Mouse (Mus musculus) heart, embryonic 11.5 days (tissue): Measurements from ENCODE around the gene Litaf. TPM values are rescaled to one million over a fixed set of nuclear protein-coding genes. Genes with fewer than 3 reads are reported as not detected.
"Not testable (repeated sequence)": the region's sequence is repeated elsewhere in the genome, so short reads cannot be mapped to it uniquely, and the experiment has no call there.

Source experiments
- ATAC-seq: fragments of 200-750 bp; cut with Nextera tagmentation; replicated peaks from 2 replicates; pipeline ENCODE4 v1.8.0; 2017; ENCODE audit warnings: moderate library complexity; ENCODE audit not compliant: insufficient number of reproducible peaks, low FRiP score, low TSS enrichment
- H3K27ac ChIP-seq: fragments of 300-500 bp; sonication (generic); 2 replicates; pipeline ENCODE4 v1.5.1; 2014; ENCODE audit warnings: mild to moderate bottlenecking, low read depth, low read length
- H3K27me3 ChIP-seq: fragments of 300-500 bp; sonication (generic); 2 replicates; pipeline ENCODE4 v1.6.1; 2014; ENCODE audit warnings: mild to moderate bottlenecking, low read length, mixed read lengths; ENCODE audit not compliant: control insufficient read depth, insufficient read depth
- H3K36me3 ChIP-seq: fragments of 300-500 bp; sonication (generic); 2 replicates; pipeline ENCODE4 v1.6.1; 2014; ENCODE audit warnings: mild to moderate bottlenecking, low read length, moderate library complexity, mixed read lengths; ENCODE audit not compliant: control insufficient read depth, insufficient read depth
- H3K4me1 ChIP-seq: fragments of 300-500 bp; sonication (generic); 2 replicates; pipeline ENCODE4 v1.6.1; 2014; ENCODE audit warnings: low read length; ENCODE audit not compliant: control insufficient read depth, insufficient read depth
- H3K4me2 ChIP-seq: fragments of 300-500 bp; sonication (generic); 2 replicates; pipeline ENCODE4 v1.6.1; 2014; ENCODE audit warnings: mild to moderate bottlenecking, moderate library complexity
- H3K4me3 ChIP-seq: fragments of 300-500 bp; sonication (generic); 2 replicates; pipeline ENCODE4 v1.5.1; 2014; ENCODE audit warnings: low read depth, low read length
- H3K9ac ChIP-seq: fragments of 300-500 bp; sonication (generic); 2 replicates; pipeline ENCODE4 v1.6.1; 2014; ENCODE audit warnings: mild to moderate bottlenecking, low read depth, low read length, moderate library complexity
- H3K9me3 ChIP-seq: fragments of 300-500 bp; sonication (generic); replicated peaks from 2 replicates; pipeline ENCODE4 v1.6.1; 2016; ENCODE audit warnings: low read length; ENCODE audit not compliant: control insufficient read depth
- WGBS: fragments of 180-500 bp; shearing (Covaris S2); extraction: QIAGEN DNeasy Blood & Tissue Kit; methylation state at CpG from one replicate; pipeline ENCODE4 v1.1.7; 2014; ENCODE audit not compliant: insufficient replicate concordance; 5-methylcytosine and 5-hydroxymethylcytosine counted together
- polyA plus RNA-seq: library from polyadenylated mRNA; unstranded; fragments of >200 nt; fragmentation: Nextera tagmentation; extraction: Ambion mirVana; gene quantifications from 2 replicates; pipeline ENCODE4 v1.2.1, GENCODE M21; 2014

Litaf gene
- polyA plus RNA-seq, 1 experiment from 2014 or later: 63.8 TPM

DNA sequence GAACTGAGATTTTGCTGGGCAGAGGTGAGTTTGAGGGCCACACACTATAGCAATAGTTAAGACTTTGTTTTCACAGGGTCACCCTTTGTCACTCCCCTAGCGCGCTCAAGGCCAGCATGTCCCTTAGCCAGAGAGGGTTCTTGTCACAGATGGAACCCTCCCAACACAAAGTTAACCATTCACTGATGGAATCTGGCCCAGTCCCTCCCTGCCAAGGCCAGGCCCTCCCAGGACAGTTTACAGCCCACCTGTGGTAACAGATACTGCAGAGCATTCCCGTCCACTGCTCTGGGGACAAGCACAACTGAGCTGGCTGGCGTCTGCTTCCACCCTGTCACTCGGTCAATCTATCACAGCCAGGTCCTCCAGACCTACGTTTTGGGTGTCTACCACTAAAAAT is 93.7 kb downstream of the Litaf start:
- no peak overlapping the region for H3K27ac ChIP-seq
- 72% methylated on average over 6 of the region's 6 CpGs for WGBS
- H3K4me2 ChIP-seq: no peak overlapping the region
- no peaks in the 10 kb centered on the region for H3K36me3 ChIP-seq
- no peak overlapping the region for H3K4me3 ChIP-seq
- H3K4me1 ChIP-seq: peaks cover 18% of the 10 kb centered on the region
- no peaks in the 10 kb centered on the region for H3K9me3 ChIP-seq
- ATAC-seq: no peak
- no peaks in the 10 kb centered on the region for H3K27me3 ChIP-seq
- H3K9ac ChIP-seq: no peak overlapping the region

DNA sequence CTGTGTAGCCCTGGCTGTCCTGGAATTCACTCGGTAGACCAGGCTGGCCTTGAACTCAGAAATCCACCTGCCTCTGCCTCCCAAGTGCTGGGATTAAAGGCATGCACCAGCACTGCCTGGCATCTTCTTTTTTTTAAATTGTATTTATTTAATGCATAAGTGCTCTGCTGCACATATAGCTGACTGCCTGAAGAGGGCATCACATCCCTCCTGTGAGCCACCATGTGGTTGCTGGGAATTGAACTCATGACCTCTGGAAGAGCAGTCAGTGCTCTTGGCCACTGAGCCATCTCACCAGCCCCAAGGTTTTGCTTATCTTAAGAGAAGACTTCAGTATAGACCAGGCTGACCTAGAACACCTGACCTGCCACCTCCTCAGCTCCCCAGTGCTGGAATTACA is 96.0 kb downstream of the Litaf start:
- WGBS: 90% methylated on average over 1 of the region's 1 CpGs
- H3K27me3 ChIP-seq, H3K36me3 ChIP-seq, H3K9ac ChIP-seq, H3K4me1 ChIP-seq, H3K9me3 ChIP-seq, ATAC-seq, H3K4me2 ChIP-seq, H3K4me3 ChIP-seq, H3K27ac ChIP-seq: not testable (repeated sequence)

DNA sequence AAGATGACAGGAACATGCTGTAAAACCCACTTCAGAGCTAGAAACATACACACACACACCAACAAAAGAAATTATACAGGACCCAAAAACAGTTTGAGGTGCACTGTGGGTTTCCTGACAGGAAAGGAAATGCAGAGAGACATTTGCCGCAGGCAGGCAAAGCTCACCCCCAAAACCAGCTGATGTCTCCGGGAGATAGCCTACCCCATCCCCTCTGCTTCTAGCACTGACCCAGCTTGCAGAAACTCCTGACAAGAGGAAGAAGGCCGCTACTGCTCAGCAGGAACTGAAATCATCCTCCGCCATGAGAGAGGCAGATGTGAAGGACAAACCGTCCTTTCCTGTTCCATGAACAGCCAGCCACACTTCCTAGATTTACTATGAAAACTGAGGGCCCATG is 96.6 kb downstream of the Litaf start:
- no peaks in the 10 kb centered on the region for H3K9me3 ChIP-seq
- 60% methylated on average over 5 of the region's 5 CpGs for WGBS
- no peak overlapping the region for H3K27ac ChIP-seq
- ATAC-seq: no peak
- H3K4me1 ChIP-seq: peaks cover 5% of the 10 kb centered on the region; the same call in 1 of the 2 replicates
- no peak overlapping the region for H3K4me3 ChIP-seq
- no peaks in the 10 kb centered on the region for H3K27me3 ChIP-seq
- no peak overlapping the region for H3K9ac ChIP-seq
- no peaks in the 10 kb centered on the region for H3K36me3 ChIP-seq
- no peak overlapping the region for H3K4me2 ChIP-seq

DNA sequence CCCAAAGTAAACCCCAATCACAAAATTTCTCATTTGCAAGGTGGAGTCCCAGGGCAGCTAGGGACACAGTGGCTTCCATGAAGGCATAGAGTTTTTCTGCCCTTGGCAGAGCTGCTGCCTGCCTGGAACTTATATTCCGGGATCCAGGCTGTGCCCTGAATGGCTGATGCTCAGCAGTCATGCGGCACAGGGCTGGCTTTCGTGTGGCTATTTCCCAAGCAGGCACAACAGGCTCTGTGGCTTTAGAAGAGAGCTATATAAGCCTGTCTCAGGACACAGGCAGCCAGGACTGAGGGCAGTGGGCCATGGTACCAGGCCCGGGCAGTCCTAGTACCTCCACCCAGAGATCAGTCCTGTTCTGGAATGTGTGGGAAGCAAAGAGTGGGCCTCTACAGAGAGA is 97.7 kb downstream of the Litaf start:
- no peak overlapping the region for H3K4me3 ChIP-seq
- no peak overlapping the region for H3K9ac ChIP-seq
- H3K4me1 ChIP-seq: no peaks in the 10 kb centered on the region
- 82% methylated on average over 4 of the region's 4 CpGs for WGBS
- no peaks in the 10 kb centered on the region for H3K27me3 ChIP-seq
- H3K27ac ChIP-seq: no peak overlapping the region
- H3K9me3 ChIP-seq: no peaks in the 10 kb centered on the region
- no peak for ATAC-seq
- H3K36me3 ChIP-seq: peaks cover under 1% of the 10 kb centered on the region
- H3K4me2 ChIP-seq: no peak overlapping the region

DNA sequence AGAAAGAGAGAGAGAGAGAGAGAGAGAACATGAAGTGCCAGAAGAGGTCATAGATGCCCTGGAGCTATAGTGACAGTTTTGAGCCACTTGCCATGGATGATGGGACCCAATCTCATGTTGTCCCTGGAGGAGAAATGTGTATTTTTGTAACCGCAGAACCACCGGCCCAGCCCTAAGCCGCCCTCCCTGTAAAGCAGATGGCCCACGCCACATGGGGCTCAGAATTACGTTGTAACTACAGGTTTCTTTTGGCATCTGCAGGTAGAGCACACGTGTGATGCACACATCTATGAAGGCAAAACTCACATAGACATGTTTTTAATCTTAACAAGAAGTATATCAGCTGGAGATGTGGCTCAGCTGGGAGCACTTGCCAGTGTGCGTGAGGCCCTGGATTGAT is 98.2 kb downstream of the Litaf start:
- no peak for ATAC-seq
- no peaks in the 10 kb centered on the region for H3K27me3 ChIP-seq
- H3K4me2 ChIP-seq: no peak overlapping the region
- H3K4me3 ChIP-seq: no peak overlapping the region
- 85% methylated on average over 7 of the region's 7 CpGs for WGBS
- no peaks in the 10 kb centered on the region for H3K9me3 ChIP-seq
- no peak overlapping the region for H3K9ac ChIP-seq
- peaks cover 5% of the 10 kb centered on the region for H3K36me3 ChIP-seq
- H3K4me1 ChIP-seq: no peaks in the 10 kb centered on the region
- no peak overlapping the region for H3K27ac ChIP-seq

DNA sequence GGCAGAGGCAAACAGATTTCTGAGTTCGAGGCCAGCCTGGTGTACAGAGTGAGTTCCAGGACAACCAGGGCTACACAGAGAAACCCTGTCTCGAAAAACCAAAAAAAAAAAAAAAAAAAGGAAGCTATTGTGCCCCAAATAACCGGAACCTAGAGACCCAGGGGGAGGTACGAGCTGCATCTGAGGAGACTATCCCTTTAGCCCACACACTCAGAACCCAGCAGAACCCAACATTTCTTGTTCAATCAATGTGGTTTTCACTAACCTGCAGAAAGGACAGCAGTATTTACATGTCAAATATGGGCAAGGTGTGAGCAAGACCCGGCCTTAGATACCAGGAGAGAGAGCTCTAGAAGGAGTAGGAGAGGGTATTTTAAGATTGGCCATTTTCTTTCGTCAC is 98.9 kb downstream of the Litaf start:
- WGBS: 66% methylated on average over 6 of the region's 6 CpGs
- no peak for ATAC-seq

DNA sequence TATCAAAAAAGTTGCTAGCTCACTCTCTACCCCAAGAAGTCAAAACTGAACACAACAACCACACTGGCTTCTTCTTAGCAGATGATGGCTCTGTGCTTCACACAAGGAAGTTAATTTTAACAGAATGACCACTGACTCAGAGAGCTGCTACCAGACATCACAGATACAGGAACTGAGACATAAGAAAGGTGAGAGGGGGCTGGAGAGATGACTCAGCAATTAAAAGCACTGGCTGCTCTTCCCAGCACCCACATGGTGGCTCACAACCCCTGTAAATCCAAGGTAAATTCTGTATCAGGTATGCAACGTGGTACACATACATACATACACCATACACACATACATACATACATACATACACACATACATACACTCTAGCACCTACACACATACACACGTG is 100.9 kb downstream of the Litaf start:
- 77% methylated on average over 2 of the region's 2 CpGs for whole genome bisulfite sequencing
- ATAC-seq: no peak
- H3K9ac ChIP-seq: no peak overlapping the region
- no peak overlapping the region for H3K4me2 ChIP-seq
- peaks cover 9% of the 10 kb centered on the region for H3K36me3 ChIP-seq
- no peaks in the 10 kb centered on the region for H3K27me3 ChIP-seq
- no peak overlapping the region for H3K27ac ChIP-seq
- H3K9me3 ChIP-seq: no peaks in the 10 kb centered on the region
- no peaks in the 10 kb centered on the region for H3K4me1 ChIP-seq
- H3K4me3 ChIP-seq: no peak overlapping the region

More for the DNA sequence above, 98.9 kb downstream of the Litaf start:
- H3K4me3 ChIP-seq: no peak overlapping the region
- no peak overlapping the region for H3K9ac ChIP-seq
- peaks cover 5% of the 10 kb centered on the region for H3K36me3 ChIP-seq
- no peaks in the 10 kb centered on the region for H3K4me1 ChIP-seq
- no peaks in the 10 kb centered on the region for H3K9me3 ChIP-seq
- H3K27ac ChIP-seq: no peak overlapping the region
- no peak overlapping the region for H3K4me2 ChIP-seq
- H3K27me3 ChIP-seq: no peaks in the 10 kb centered on the region

DNA sequence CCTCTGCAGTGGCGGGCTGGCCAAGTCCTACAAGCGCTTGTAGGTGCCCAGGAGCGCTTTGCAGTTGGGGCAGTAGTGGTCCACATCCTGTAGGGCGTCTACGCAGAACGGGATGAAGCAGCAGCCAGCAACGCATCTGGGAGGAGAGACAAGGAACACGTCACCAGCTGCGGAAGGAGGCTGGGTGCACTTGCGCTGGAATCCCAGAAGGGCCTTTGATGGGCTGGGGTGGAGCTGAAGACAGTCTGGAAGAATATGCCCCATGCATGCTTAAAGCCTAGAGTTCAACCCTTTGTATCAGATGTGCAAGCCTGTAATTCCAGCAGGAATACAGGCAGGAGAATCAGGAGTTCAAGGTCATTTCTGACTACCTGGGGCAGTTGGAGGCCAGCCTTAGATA is 105.0 kb downstream of the Litaf start:
- Histone ChIP-seq H3K27ac (no peak overlapping the region), H3K4me2 (no peak overlapping the region), H3K4me3 (no peak overlapping the region), H3K4me1 (no peaks in the 10 kb centered on the region), H3K9me3 (no peaks in the 10 kb centered on the region), H3K9ac (no peak overlapping the region), H3K27me3 (no peaks in the 10 kb centered on the region), H3K36me3 (peaks cover 9% of the 10 kb centered on the region)
- 88% methylated on average over 10 of the region's 10 CpGs for WGBS
- ATAC-seq: no peak

DNA sequence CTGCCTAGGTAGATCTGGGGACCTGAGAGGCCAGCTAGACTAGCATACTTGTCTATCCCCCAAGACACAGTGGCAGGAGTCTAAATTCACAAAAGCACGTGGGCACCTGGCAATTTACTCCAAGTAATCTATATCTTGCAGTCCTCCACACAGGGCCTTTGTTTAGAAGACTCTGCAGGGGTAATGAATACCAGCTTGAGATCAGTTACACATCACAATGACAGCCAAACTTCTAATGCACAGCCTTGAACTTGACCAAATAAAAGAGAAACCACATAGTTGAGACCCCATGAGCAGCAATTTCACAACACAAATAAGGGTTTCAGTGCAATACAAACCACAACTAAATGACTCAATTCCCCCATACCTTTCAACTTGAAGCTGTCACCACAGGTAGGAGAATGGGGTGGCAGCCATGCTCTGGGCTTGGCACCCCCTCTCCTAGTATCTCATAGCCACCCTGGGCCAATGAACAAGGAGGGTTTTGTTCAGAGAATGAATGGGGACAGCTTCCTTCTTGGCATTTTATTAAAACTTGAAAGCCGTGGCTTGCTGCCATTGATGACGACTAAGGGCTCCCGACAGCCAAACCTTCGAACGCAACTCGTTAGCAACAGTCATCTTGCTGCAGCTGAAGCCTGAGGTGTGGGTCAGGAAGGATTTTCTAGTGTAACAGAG is 107.1 kb downstream of the Litaf start:
- H3K9me3 ChIP-seq: no peaks in the 10 kb centered on the region
- H3K4me2 ChIP-seq: no peak overlapping the region
- WGBS: 77% methylated on average over 7 of the region's 7 CpGs
- H3K9ac ChIP-seq: no peak overlapping the region
- peaks cover 9% of the 10 kb centered on the region for H3K36me3 ChIP-seq
- no peaks in the 10 kb centered on the region for H3K4me1 ChIP-seq
- no peak for ATAC-seq
- no peak overlapping the region for H3K4me3 ChIP-seq
- H3K27me3 ChIP-seq: no peaks in the 10 kb centered on the region
- H3K27ac ChIP-seq: no peak overlapping the region
